Mouse (Mus musculus) left cerebral cortex, adult 18-20 months (tissue): ENCODE results near the gene Zfp566. TPM values are rescaled to one million over a fixed set of nuclear protein-coding genes. Genes with fewer than 3 reads are reported as not detected.
A peak's percentile ranks its signal among the peaks of the same experiment; 100 is the strongest.

Experiments
- DNase-seq, 2 experiments: peaks; one replicate each; pipeline ENCODE4 v3.0.0; 2021 to 2022; ENCODE audit warnings: low spot score in 2 of 2, mixed read lengths in 1 of 2
- microRNA-seq, 2 experiments: library from miRNA; unstranded; fragments of <30 nt; microRNA quantifications; one replicate each; pipeline ENCODE4 v1.2.0; 2021
- total RNA-seq, 2 experiments: library from RNA; stranded (reverse); gene quantifications; 2 replicates each; pipeline ENCODE4 v1.2.3; 2021

Gene Zfp566
- total RNA-seq, 2 experiments from 2014 or later, result 5.6 to 7.7 TPM

DNA sequence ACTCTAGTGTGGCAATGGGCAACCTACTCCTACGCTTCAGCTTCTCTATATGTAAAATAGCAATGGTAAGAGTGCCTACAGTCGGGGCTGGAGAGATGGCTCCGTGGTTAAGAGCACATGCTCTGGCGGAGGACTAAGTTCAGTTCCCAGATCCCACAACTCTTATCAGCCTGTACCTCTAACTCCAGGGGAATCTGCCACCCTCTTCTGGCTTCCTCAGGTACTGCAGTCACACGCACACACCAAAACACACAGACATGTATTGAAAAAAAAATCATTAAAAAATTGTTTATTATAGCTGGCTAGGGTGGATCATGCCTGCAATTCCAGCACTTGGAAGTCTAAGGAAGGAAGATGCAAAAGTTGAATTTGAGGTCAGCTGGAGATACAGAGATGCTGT lies 27.8 kb downstream of the Zfp566 start:
- no peak for DNase-seq

DNA sequence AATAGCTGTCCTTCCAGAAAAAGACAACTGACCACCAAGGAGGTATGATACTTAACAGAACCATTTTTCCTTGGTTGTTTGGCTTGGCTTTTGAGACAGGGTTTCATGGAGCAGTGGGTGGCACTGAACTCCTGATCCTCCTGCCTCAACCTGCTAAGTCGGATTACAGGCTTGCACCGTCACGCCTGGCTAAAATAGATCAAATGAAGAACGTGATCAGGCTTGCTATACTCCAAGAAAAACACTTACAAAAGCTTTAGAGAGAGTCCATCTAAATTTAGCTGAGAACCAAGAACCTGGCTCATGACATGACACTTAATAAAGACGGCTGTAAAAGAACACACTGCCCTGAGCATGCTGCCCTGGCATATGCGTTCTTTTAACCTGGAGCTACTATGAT lies 30.0 kb downstream of the Zfp566 start:
- no peak for DNase-seq

DNA sequence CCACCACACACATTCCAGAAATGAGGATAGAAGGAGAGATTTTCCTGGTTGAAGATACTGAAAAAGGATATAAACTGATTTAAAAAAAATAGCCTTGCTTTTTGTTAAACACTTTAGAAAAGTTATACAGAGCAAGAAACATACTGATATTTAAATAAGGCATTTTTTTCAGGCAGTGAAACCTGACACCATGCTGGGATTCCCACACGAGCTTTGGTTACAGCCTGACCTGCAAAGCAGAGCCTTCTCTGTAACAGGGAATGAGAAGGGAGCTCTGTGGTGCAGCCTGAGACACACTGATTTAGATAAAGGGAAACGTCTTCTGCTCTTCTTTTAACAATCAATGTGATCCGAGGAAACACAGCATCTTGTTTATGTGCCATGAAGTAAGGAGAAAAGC lies 36.7 kb downstream of the Zfp566 start:
- DNase-seq, result no peak

DNA sequence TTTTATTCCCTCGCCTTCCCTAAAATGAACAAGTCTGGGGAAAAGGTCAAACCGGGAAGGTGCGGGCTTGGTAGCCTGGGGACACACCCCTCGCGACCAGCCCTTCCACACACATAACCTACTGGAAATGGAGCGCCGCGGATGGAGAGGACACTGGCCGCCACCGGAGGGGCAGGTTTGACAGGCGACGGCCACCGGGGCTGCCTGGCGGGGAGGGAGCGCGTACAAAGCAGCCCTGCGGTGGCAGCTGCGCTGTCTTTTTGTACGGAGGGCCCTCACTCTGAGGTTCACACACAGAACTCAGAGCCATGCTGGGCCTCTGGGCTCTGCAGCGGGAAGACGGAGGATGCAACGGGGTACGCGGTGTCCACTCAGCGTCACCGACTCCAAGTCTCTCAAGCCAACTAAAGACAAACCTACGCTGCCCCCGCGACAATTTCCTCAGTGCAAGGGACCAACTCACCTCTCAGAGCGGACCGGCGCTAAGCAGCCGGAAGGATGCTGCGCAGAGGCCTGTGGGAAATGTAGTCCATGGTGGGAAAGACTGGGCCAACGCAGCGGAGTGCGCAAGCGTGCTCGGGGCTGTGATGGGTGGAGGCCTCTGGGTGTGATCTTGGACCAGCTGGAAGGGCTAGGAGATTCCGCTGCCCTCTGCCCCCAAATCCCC lies 39.3 kb downstream of the Zfp566 start, which contains the start of gene Zfp14:
Zfp14 (minus strand) TSS at position 499 of the 667 bp plus-strand sequence.
- DNase-seq, result peak; percentile 95 to 97

DNA sequence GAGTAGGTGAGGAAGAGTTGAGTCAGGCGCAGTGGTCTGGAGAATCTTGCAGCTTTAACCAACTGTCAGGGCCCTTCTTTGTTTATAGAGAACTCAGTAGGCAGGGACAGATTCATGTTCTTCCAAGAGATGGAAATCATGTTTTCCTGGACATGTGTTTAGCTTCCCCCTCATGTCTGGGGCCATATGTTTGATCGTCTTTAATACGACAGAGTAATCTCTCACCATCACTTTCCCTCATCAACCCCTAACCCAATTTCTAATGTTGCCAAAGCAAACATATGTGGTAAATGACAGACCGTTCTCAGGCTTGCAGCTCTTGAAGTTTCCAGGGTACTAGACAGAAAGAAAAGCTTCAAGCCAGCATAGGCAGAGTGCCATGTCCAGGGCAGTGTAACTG lies 42.2 kb downstream of the Zfp566 start:
- no peak for DNase-seq

DNA sequence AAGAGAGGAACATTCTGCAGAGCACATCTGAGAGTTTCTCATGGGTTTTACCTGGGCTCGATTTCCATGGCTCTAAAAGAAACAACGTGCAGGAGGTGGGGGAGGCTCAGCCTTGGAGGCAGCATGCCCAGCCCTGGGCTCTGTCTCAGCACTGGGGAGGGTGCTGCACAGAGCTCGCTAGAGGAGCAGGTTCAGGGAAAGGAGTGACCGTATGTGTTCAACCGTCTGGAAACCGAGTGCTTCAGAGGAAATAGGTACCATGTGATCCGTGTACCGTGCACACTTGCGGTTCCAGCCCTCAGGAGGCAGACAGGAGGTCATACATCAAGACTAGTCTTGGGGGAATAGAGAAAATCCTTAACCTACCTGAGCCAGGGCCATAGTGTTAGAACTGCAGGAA lies 46.0 kb downstream of the Zfp566 start:
- no peak for DNase-seq

DNA sequence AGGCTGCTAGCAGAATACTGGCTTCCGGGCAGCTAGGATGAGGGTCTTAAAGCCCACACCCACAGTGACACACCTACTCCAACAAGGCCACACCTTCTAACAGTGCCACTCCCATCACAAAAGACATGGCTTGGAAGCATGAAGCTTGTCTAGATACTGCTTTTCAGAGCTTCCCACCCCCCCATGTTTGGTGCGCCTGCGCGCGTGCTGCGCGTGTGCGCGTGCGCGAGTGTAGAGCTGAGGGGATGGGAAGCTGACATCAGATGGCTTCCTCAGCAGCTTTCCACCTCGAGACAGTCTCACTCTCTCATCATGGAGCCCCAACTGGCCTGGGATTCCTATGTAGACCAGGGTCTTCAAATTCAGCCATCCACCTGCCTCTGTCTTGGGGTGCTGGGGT lies 56.0 kb downstream of the Zfp566 start:
- no peak for DNase-seq

DNA sequence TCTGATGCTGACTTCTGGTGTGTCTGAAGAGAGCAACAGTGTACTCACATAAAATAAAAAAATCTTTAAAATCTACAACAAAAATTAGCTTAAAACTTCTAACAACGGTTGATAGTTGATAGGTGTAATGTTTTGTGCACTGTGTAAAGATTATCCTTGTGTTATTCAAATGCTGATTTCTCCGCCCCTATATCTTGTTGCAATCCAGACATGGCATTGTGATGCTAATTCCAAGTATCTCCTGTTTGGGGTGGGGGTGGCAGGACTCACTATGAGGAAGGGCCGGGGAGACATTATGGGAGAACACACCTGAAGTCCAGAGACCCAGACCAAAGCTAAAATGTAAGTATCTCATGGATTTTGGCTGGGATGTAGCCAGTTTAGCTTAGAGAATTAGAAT lies 58.9 kb downstream of the Zfp566 start:
- no peak for DNase-seq

DNA sequence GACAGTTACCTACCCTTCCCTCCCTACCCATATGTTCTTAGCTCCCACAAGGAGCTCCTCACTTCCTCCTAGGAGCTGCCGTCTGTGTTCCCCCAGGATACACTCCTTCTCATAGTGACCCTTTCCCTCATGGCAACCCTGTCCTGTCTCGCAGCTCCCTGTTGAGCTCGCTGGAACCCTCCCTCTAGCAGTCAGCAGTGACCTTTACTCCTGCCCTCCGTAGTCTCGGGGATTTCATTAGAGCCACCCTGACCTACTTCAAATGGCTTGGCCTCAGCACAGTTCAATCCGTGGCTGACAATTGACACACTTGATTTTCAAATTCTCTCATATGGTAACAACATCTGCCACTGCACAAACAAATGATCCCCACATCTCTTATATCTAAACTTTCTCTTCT lies 59.6 kb downstream of the Zfp566 start:
- DNase-seq, result no peak

DNA sequence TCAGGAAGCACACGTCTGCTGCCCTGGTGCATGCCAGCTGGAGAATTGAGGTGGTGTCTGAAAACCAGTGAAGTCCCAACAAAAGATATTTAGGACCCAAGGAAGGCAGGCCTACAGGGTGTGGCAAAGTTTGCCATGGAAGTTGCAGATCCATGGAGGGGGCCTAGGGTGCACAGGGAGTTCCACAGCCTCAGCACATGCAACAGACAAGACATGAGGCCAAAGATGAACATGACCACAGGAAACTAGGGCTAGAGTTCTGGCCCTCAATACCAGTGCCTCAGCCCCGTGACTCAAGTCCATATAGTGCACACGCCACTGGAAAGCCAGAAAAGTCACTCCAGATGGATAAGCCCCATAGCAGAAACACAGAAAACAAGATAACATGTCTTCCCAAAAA lies 61.8 kb downstream of the Zfp566 start:
- DNase-seq, result no peak

Small RNA genes lying within 50 kb of the gene (microRNA-seq; reads per million reads assigned to microRNA genes)
- 0 reads per million in 2 experiments for gene Gm23368

Other genes starting within 250 kb of the Zfp566 start
- gene Zfp940, start 236.9 kb downstream of the Zfp566 start, total RNA-seq, result 10 to 100 TPM; 20.0 to 20.9 TPM
- 10 to 100 TPM; 17.6 to 18.9 TPM for gene Zfp420, start 230.5 kb downstream of the Zfp566 start, total RNA-seq
- gene Zfp27, start 184.0 kb downstream of the Zfp566 start, total RNA-seq, result 10 to 100 TPM; 19.8 to 22.5 TPM
- gene Zfp383, start 182.3 kb downstream of the Zfp566 start, total RNA-seq, result 1 to 10 TPM; 9.6 to 9.8 TPM
- 10 to 100 TPM; 14.9 to 18.5 TPM for gene Zfp74, start 136.4 kb downstream of the Zfp566 start, total RNA-seq
- gene Zfp568, start 106.6 kb downstream of the Zfp566 start, total RNA-seq, result 1 to 10 TPM; 4.5 to 4.7 TPM
- gene Zfp14, start 39.1 kb downstream of the Zfp566 start, total RNA-seq, result 1 to 10 TPM; 7.6 to 7.7 TPM
- 1 to 10 TPM; 4.1 to 6.0 TPM for gene Zfp82, start 17.6 kb downstream of the Zfp566 start, total RNA-seq
- 1 to 10 TPM in 1 of 2 experiments, not detected in 1; 1.5 TPM for gene Gm26920, start 117 bp downstream of the Zfp566 start, total RNA-seq
- gene Zfp260, start 4.2 kb upstream of the Zfp566 start, total RNA-seq, result 10 to 100 TPM; 64.8 to 75.6 TPM
- 10 to 100 TPM; 31.3 to 36.0 TPM for gene Zfp382, start 31.4 kb upstream of the Zfp566 start, total RNA-seq
- 10 to 100 TPM; 48.4 to 48.7 TPM for gene Zfp146, start 79.2 kb upstream of the Zfp566 start, total RNA-seq
- 1 to 10 TPM; 4.7 to 5.8 TPM for gene Cox7a1, start 93.6 kb upstream of the Zfp566 start, total RNA-seq
- 100 to 1,000 TPM; 174 to 176 TPM for gene Capns1, start 108.3 kb upstream of the Zfp566 start, total RNA-seq
- 10 to 100 TPM; 58.0 to 60.0 TPM for gene Polr2i, start 141.4 kb upstream of the Zfp566 start, total RNA-seq
- gene Tbcb, start 141.7 kb upstream of the Zfp566 start, total RNA-seq, result 100 to 1,000 TPM; 127 to 141 TPM
- gene Ovol3, start 145.2 kb upstream of the Zfp566 start, total RNA-seq, result not detected
- gene Thap8, start 189.6 kb upstream of the Zfp566 start, total RNA-seq, result under 1 TPM; 0.26 to 0.37 TPM
- gene Wdr62, start 189.9 kb upstream of the Zfp566 start, total RNA-seq, result 1 to 10 TPM; 1.1 to 1.9 TPM
- gene Clip3, start 201.2 kb upstream of the Zfp566 start, total RNA-seq, result 100 to 1,000 TPM; 443 to 457 TPM
- 10 to 100 TPM; 67.0 to 68.5 TPM for gene Alkbh6, start 218.2 kb upstream of the Zfp566 start, total RNA-seq
- gene Syne4, start 224.3 kb upstream of the Zfp566 start, total RNA-seq, result 10 to 100 TPM; 13.8 to 15.6 TPM
- under 1 TPM; 0.35 to 0.56 TPM for gene E130208F15Rik, start 231.2 kb upstream of the Zfp566 start, total RNA-seq
- 1 to 10 TPM; 6.4 to 7.5 TPM for gene Sdhaf1, start 233.4 kb upstream of the Zfp566 start, total RNA-seq